In genomic region chr12:86835899-86836298, GRCm38 (mm10) we compare ENCODE assay signal across 9 mouse cellular contexts. TPM values are rescaled to one million over a fixed set of nuclear protein-coding genes. Genes with fewer than 3 reads are reported as not detected.
DNase-seq lines count a peak whose midpoint lies in the region; ATAC-seq and TF ChIP-seq lines count a peak whose summit lies in the region.
"Had no signal": no experiment of that assay in that cellular context is flagged by ENCODE, and none has a peak within 500 bp of the region (broad histone marks: within the 10 kb centered on the region; RNA-seq: fewer than 3 reads in every experiment).

No protein-coding gene starts in this region.

- H3K4me2 ChIP-seq in liver, embryonic 13.5 days, result peak overlapping the region; percentile 69; the same call in 1 of the 2 replicates

- H3K4me3 ChIP-seq in layer of hippocampus, adult 2 months, result no peak overlapping the region
- no peak overlapping the region for H3K4me3 ChIP-seq in ES-Bruce4 (ENCODE audit: low read depth, low read length)
- H3K4me3 ChIP-seq in liver, embryonic 13.5 days (replicated peaks), result no peak overlapping the region
- no peak overlapping the region for H3K4me3 ChIP-seq in midbrain, embryonic 10.5 days

- WGBS in liver, embryonic 13.5 days (ENCODE audit: insufficient replicate concordance), result 46% methylated on average over 3 of the region's 3 CpGs
- 88% methylated on average over 3 of the region's 3 CpGs for WGBS in midbrain, embryonic 10.5 days

- no peak for TF ChIP-seq POLR2A in ES-Bruce4 (IDR thresholded peaks at IDR 0.05; ENCODE audit: insufficient read depth, low read length)

- peaks cover 5% of the 10 kb centered on the region for H3K4me1 ChIP-seq in ES-Bruce4 (ENCODE audit: control insufficient read depth, insufficient read depth, low read length)
- peaks cover 82% of the 10 kb centered on the region for H3K4me1 ChIP-seq in liver, embryonic 13.5 days (replicated peaks)
- H3K4me1 ChIP-seq in midbrain, embryonic 10.5 days, result peaks cover 59% of the 10 kb centered on the region

- peak; percentile 29 for TF ChIP-seq CTCF in layer of hippocampus, adult 2 months (conservative IDR thresholded peaks at IDR 0.05)
- TF ChIP-seq CTCF in ES-Bruce4 (IDR thresholded peaks at IDR 0.05; ENCODE audit: low read depth, low read length), result no peak

- TF ChIP-seq EP300 in ES-Bruce4 (IDR thresholded peaks at IDR 0.05; ENCODE audit: insufficient read depth, low read depth, low read length), result no peak

- H3K9ac ChIP-seq in ES-Bruce4 (ENCODE audit: low read depth, poor library complexity, severe bottlenecking), result 0 out of 2 replicates have a peak overlapping the region, but pooled peaks have one; percentile 26
- H3K9ac ChIP-seq in liver, embryonic 13.5 days, result no peak overlapping the region

- no peaks in the 10 kb centered on the region for H3K36me3 ChIP-seq in ES-Bruce4 (ENCODE audit: control insufficient read depth, insufficient read depth, low read length, poor library complexity, severe bottlenecking)
- H3K36me3 ChIP-seq in liver, embryonic 13.5 days, result no peaks in the 10 kb centered on the region
- no peaks in the 10 kb centered on the region for H3K36me3 ChIP-seq in midbrain, embryonic 10.5 days

- no peaks in the 10 kb centered on the region for H3K27me3 ChIP-seq in ES-Bruce4 (ENCODE audit: control insufficient read depth, insufficient read depth, low read length, poor library complexity, severe bottlenecking)
- H3K27me3 ChIP-seq in liver, embryonic 13.5 days, result no peaks in the 10 kb centered on the region
- peaks cover 37% of the 10 kb centered on the region for H3K27me3 ChIP-seq in midbrain, embryonic 10.5 days (ENCODE audit: low read depth, poor library complexity, severe bottlenecking)

- H3K27ac ChIP-seq in layer of hippocampus, adult 2 months, result peak overlapping the region; percentile 77
- peak overlapping the region; percentile 64; the same call in 1 of the 2 replicates for H3K27ac ChIP-seq in ES-Bruce4 (ENCODE audit: insufficient read depth, low read length)
- peak overlapping the region; percentile 81; the same call in 1 of the 2 replicates for H3K27ac ChIP-seq in liver, embryonic 13.5 days
- no peak overlapping the region for H3K27ac ChIP-seq in midbrain, embryonic 10.5 days (replicated peaks)

- no peaks in the 10 kb centered on the region for H3K9me3 ChIP-seq in ES-Bruce4 (replicated peaks; ENCODE audit: control insufficient read depth, insufficient read depth, low read length, poor library complexity, severe bottlenecking)
- no peaks in the 10 kb centered on the region for H3K9me3 ChIP-seq in liver, embryonic 13.5 days (replicated peaks)
- no peaks in the 10 kb centered on the region for H3K9me3 ChIP-seq in midbrain, embryonic 10.5 days (replicated peaks)

- ATAC-seq in liver, embryonic 13.5 days (ENCODE audit: low read depth), result no peak

- DNase-seq in layer of hippocampus, adult 2 months (ENCODE audit: low spot score in 2 of 2), result no peak
- no peak for DNase-seq in layer of hippocampus, postnatal 25 days (ENCODE audit: extremely low spot score in 1 of 2, low spot score in 1 of 2)
- peak; percentile 71 for DNase-seq in CD4-positive helper T cell, adult 2 months (ENCODE audit: low read depth, low spot score)
- DNase-seq in liver, embryonic 13.5 days, result no peak
- no peak for DNase-seq in midbrain, embryonic 10.5 days (ENCODE audit: low spot score)
- no peak for DNase-seq in c-Kit-positive CD71-positive TER-119-positive erythroid progenitor cells, embryonic 14.5 days (ENCODE audit: low spot score)
- no peak for DNase-seq in frontal cortex, postnatal 10 days (ENCODE audit: low spot score in 2 of 2)
- DNase-seq: cerebellum, adult 11-12 months had no signal

RNA-seq across cellular contexts. Expression of gene Irf2bpl, which starts 48.7 kb away (rescaled TPM):
- 10 to 100 TPM; 69.8 to 70.2 TPM for total RNA-seq in layer of hippocampus, adult 2 months (2021)
- 10 to 100 TPM; 68.0 to 70.8 TPM for total RNA-seq in layer of hippocampus, postnatal 25 days (2021)
- polyA plus RNA-seq in ES-Bruce4 (2011; ENCODE audit: insufficient read depth, insufficient read length, low read depth, missing spikeins), result 37.9 and 40.3 TPM in 2 replicates
- 2.8 and 3.0 TPM in 2 replicates for polyA plus RNA-seq in liver, embryonic 13.5 days (2015; fragmentation: Nextera tagmentation; extraction: Ambion mirVana)
- 28.6 and 39.6 TPM in 2 replicates for polyA plus RNA-seq in midbrain, embryonic 10.5 days (2016; fragmentation: Nextera tagmentation; extraction: Ambion mirVana)
